Mouse (Mus musculus): ENCODE measurements around the gene Eml6.

DNA sequence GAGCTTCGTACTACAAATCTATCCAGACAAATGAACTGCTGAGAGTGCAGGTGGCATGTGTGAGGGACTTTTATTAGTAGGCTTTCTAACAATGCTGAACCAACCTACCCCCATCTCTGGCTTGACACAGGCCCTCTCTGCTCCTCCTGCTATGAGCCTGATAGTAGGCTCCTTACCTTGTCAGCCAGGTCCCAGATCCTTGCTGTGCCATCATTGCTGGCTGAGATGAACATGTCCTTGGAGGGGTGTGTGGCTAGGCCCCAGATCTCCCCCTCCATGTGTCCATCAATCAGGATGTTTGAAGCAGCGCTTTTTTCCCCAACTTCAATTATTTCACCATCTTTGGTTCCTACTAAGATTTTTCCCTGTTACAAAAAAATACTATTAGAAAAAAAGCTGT lies 274.8 kb downstream of the Eml6 start:
- TF ChIP-seq CTCF (IDR thresholded peaks at IDR 0.05; ENCODE audit: low read depth): no peak
- TF ChIP-seq EP300 (IDR thresholded peaks at IDR 0.05; ENCODE audit: low read depth): no peak
